Mouse (Mus musculus): Measurements from ENCODE around the gene Ryk. TPM values are rescaled to one million over a fixed set of nuclear protein-coding genes. Genes with fewer than 3 reads are reported as not detected.

Gene Ryk
- polyA plus RNA-seq, 1 experiment from 2014 or later, result 17.0 TPM

DNA sequence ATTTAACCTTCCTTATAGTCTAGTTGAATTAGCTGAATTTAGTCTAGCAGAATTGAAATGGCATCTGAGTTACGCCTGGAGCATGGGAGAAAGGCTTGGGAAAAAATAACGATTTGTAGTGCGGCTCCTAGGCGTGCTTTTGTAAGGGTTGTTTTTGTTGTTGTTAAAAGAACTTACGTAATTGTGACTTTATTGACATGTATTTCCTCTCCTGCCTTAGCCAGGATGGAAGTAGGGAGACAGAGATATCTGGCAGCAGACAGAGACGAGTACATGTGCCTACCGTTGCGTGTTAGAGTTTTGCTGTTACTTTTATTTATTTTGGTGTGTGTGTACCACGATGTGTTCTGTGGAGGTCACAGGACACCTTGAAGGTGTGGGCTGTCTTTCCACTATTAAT is 1.6 kb downstream of the Ryk start:
- 69% methylated on average over 9 of the region's 9 CpGs for WGBS
- Histone ChIP-seq H3K4me1 (peaks cover 36% of the 10 kb centered on the region), H3K27ac (replicated peaks) (no peak overlapping the region), H3K4me3 (peak overlapping the region; percentile 96), H3K9ac (replicated peaks) (peak overlapping the region; percentile 96), H3K36me3 (no peaks in the 10 kb centered on the region), H3K4me2 (replicated peaks) (peak overlapping the region; percentile 82), H3K9me3 (no peaks in the 10 kb centered on the region), H3K27me3 (no peaks in the 10 kb centered on the region)
- no peak for ATAC-seq (ENCODE audit: low FRiP score, low read depth)

DNA sequence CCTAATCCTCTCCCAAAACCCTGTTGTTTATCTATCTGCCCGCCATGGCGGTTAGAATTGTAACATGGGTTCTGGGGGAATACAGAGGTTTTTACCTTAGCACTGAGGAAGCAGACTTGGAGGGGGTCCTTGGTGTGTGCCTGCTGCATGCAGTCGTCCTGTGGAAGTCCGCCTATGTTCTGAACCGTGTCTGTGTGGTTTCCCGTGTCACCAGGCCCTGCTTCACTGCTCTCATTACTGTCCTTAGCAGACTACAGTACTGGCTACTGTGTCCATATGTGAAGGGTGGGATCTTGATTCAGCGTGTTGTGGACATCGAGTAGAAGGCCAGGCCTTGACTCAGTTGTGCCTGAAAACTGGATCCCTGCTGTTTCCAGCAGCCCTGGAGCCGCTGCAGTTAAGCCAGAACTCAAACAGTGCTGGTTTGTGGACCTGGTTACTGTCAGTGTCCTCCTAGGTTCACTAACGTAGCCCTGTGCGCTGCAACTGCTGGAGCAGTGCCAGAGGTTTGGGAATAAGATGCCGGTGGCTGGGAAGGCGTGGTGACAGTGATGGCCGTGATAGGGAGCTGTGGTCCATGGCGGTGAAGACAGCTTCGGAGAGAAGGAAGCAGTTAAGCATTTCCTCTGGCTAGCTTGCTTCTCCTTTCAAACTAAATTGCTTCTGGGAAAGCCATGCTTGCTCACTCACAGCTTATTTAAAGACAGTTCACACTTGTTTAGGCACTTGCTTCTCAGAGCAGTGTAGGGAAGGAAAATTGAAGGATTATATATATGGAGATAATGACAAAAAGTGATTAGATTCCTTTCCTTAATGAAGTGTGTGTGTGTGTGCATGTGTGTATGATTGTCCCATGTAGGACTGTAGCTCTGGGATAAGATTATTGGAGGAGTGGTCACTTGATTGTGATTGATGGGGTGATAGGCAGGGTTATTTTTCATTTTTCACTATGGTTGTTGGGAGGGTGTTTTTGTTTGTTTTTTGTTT is 6.4 kb downstream of the Ryk start:
- Histone ChIP-seq H3K27ac (replicated peaks) (no peak overlapping the region), H3K9me3 (no peaks in the 10 kb centered on the region), H3K4me3 (no peak overlapping the region), H3K4me2 (replicated peaks) (0 out of 2 replicates have a peak overlapping the region, but pooled peaks have one; percentile 4), H3K4me1 (peaks cover 58% of the 10 kb centered on the region), H3K9ac (replicated peaks) (0 out of 2 replicates have a peak overlapping the region, but pooled peaks have one; percentile 6), H3K36me3 (no peaks in the 10 kb centered on the region), H3K27me3 (no peaks in the 10 kb centered on the region)
- no peak for ATAC-seq (ENCODE audit: low FRiP score, low read depth)
- WGBS, result 32% methylated on average over 16 of the region's 16 CpGs

DNA sequence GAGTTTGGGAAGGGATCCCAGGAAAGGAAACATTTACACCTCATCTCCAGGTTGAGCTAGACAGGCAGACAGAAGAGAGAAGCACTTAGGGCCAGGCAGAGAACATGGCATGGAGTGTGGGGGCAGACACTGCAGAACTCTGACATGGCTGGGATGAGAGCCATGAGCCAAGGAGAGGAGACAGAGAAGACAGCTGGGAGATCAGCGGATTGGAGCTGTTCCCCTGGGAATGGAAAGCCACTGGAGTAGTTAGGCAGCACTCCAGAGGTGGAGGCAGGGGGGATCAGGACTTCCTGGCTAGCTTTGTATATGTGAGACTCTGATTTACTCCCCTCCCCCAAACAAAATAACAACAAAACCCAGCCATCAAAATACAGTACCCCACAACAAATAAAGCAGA is 7.1 kb downstream of the Ryk start:
- Histone ChIP-seq H3K27ac (replicated peaks) (no peak overlapping the region), H3K27me3 (no peaks in the 10 kb centered on the region), H3K4me1 (peaks cover 55% of the 10 kb centered on the region), H3K4me2 (replicated peaks) (no peak overlapping the region), H3K36me3 (no peaks in the 10 kb centered on the region), H3K9me3 (no peaks in the 10 kb centered on the region), H3K9ac (replicated peaks) (no peak overlapping the region), H3K4me3 (no peak overlapping the region)
- ATAC-seq (ENCODE audit: low FRiP score, low read depth), result no peak
- WGBS, result 42% methylated on average over 1 of the region's 1 CpGs

DNA sequence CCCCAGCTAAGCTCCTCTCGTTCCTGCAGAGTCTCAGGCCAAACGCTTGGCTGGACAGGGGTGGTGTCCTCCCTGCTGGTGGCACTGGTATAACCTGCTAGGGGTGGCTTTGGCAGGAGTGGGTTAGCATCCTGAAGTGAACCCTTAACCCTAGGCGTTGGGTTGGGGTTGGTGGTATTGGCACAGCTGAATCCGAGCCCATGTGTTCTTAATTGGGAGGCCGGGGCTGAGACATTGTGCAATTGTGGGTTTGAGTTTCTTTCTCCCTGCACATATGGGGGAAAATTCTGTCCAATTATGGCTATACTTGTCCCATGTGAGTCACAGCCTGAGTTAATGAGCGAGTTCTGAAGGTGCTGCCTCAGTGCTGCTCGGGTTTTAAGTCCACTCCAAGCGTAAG is 7.8 kb downstream of the Ryk start:
- Histone ChIP-seq H3K9me3 (no peaks in the 10 kb centered on the region), H3K9ac (replicated peaks) (no peak overlapping the region), H3K27ac (replicated peaks) (no peak overlapping the region), H3K4me1 (peaks cover 54% of the 10 kb centered on the region), H3K36me3 (no peaks in the 10 kb centered on the region), H3K4me3 (no peak overlapping the region), H3K27me3 (no peaks in the 10 kb centered on the region), H3K4me2 (replicated peaks) (no peak overlapping the region)
- 59% methylated on average over 8 of the region's 8 CpGs for WGBS
- ATAC-seq (ENCODE audit: low FRiP score, low read depth), result no peak

DNA sequence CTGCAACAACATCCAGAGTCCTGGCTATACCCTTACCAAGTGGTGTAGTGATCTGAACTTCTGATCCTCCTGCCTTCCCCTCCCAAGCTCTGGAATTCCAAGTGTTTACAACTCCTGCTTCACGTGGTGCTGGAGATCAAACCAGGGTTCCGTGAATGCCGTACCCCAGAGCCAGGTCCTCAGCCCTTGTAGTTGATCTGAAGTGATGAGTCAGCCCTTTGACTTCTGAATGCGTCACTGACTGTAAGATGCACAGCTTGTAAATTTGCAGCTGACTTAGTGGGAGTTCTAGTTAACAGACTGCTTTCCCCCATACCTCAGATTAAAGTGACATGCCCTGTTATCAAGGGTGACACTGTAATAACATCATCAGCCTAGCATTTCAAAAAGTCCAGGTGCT is 8.9 kb downstream of the Ryk start:
- no peaks in the 10 kb centered on the region for H3K27me3 ChIP-seq
- ATAC-seq (ENCODE audit: low FRiP score, low read depth), result no peak
- H3K27ac ChIP-seq (replicated peaks), result no peak overlapping the region
- 50% methylated on average over 4 of the region's 4 CpGs for WGBS
- no peaks in the 10 kb centered on the region for H3K36me3 ChIP-seq
- H3K4me2 ChIP-seq (replicated peaks), result no peak overlapping the region
- no peak overlapping the region for H3K4me3 ChIP-seq
- no peak overlapping the region for H3K9ac ChIP-seq (replicated peaks)
- no peaks in the 10 kb centered on the region for H3K9me3 ChIP-seq
- H3K4me1 ChIP-seq, result peaks cover 63% of the 10 kb centered on the region

DNA sequence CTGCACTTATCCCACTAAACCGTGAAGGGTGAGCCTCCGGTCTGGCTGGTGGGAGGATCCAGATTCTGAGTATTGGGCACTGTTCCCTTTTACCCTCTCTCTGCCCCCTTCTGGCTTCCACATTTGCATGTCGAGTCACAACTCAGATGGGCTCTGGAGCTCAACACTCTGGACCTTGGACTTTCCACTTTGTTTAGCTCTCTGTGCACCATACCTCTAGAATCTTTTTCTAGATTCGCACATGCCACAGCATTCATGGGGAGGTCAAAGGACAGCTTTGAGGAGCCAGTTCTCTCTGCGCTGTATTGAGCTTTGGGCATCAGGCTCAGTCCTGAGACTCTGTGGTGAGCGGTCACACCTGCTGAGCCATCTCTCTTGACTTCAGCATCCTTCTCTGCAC is 11.1 kb downstream of the Ryk start:
- Histone ChIP-seq H3K27ac (replicated peaks) (no peak overlapping the region), H3K4me3 (no peak overlapping the region), H3K9me3 (no peaks in the 10 kb centered on the region), H3K27me3 (no peaks in the 10 kb centered on the region), H3K9ac (replicated peaks) (no peak overlapping the region), H3K4me1 (peaks cover 52% of the 10 kb centered on the region), H3K4me2 (replicated peaks) (no peak overlapping the region), H3K36me3 (no peaks in the 10 kb centered on the region)
- ATAC-seq (ENCODE audit: low FRiP score, low read depth), result no peak
- WGBS, result 82% methylated on average over 6 of the region's 6 CpGs

DNA sequence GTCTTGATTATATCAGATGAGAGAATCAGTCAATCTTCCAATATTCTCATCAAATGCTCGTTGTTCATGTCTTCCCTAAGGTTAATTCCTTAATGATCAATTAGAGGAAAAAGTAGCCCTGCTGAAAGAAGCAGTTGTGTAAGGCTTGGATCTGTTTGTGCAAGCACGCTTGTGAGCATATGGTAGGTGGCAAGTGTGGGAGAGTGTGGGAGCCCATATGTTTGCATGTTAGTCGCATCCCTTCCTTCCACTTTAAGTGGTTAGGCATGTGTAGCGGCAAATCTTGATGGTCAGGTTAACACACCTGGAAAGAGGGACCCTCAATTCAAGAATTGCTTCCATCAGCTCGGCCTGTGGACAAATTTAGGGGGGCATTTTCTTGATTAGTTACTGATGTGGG is 11.6 kb downstream of the Ryk start:
- Histone ChIP-seq H3K4me1 (peaks cover 47% of the 10 kb centered on the region), H3K9me3 (no peaks in the 10 kb centered on the region), H3K9ac (replicated peaks) (no peak overlapping the region), H3K4me2 (replicated peaks) (no peak overlapping the region), H3K36me3 (no peaks in the 10 kb centered on the region), H3K4me3 (no peak overlapping the region), H3K27me3 (no peaks in the 10 kb centered on the region), H3K27ac (replicated peaks) (no peak overlapping the region)
- WGBS, result 95% methylated on average over 5 of the region's 5 CpGs
- ATAC-seq (ENCODE audit: low FRiP score, low read depth), result no peak

DNA sequence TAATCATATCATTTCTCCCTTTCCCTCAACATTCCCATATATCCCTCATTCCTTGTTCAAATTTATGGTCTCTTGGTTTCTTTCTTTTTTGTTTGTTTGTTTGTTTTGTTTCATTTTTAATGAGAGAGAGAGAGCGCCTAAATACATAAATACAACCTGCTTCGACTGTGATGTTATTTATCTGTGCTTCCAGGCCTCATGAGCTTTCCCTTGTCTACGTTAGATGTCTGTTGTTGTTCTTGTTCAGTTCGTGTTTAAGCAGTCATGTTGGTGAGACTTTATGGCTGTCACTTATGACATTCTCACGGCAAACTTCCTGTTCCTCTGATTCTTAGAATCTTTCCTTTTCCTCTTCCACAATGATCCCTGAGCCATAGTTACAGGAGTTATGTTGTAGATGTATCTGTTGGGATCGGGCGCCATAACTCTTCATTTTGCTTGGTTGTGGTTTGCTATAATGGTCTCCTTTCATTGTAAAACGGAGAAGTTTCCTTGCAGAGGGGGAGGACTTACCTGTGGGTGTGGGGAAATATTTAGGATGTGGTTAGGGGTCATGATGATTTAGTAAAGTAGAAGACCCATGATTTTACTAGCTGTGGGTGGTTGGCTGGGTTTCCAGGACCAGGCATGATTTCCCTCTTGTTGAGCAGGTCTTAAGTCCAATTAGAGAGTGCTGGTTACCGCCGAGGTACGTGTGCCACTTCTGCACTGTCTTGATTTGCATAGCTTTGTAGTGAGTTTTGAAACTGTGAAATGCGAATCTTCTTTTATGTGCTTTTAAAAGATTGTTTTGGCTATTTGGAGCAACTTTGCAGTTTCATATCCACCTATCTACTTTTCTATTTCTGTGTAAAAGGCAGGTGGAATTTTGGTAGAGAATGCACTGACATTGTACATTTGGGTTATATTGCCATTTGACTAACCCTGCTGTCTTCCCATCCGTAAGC is 17.6 kb downstream of the Ryk start:
- 92% methylated on average over 13 of the region's 13 CpGs for WGBS
- H3K27ac ChIP-seq (replicated peaks), result no peak overlapping the region
- ATAC-seq (ENCODE audit: low FRiP score, low read depth), result no peak

DNA sequence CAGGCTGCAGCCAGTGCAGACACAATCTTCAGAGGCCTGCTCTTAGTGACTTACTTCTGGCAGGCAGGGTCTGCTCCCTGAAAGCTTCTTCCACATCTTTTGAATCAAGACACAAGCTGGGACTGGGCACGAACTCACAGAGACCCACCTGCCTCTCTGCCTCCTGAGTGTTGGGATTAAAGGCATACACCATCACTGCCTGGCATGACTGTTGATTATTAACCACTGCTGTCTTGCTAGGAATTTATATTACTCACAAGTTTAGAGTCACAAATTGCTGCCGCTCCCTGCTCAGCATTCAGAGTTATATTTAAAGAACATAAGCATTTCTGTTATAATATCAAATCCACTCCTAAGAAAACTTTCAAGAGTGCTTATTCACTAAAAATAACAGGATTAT is 23.1 kb downstream of the Ryk start:
- no peak overlapping the region for H3K9ac ChIP-seq (replicated peaks)
- no peak for ATAC-seq (ENCODE audit: low FRiP score, low read depth)
- WGBS, result 93% methylated on average over 2 of the region's 2 CpGs

More for the DNA sequence above, 17.6 kb downstream of the Ryk start:
- Histone ChIP-seq H3K4me2 (replicated peaks) (no peak overlapping the region), H3K36me3 (0 out of 2 replicates have a peak, but pooled peaks cover 5% of the 10 kb centered on the region), H3K9ac (replicated peaks) (no peak overlapping the region), H3K9me3 (no peaks in the 10 kb centered on the region), H3K27me3 (no peaks in the 10 kb centered on the region), H3K4me3 (no peak overlapping the region), H3K4me1 (peaks cover 12% of the 10 kb centered on the region)

DNA sequence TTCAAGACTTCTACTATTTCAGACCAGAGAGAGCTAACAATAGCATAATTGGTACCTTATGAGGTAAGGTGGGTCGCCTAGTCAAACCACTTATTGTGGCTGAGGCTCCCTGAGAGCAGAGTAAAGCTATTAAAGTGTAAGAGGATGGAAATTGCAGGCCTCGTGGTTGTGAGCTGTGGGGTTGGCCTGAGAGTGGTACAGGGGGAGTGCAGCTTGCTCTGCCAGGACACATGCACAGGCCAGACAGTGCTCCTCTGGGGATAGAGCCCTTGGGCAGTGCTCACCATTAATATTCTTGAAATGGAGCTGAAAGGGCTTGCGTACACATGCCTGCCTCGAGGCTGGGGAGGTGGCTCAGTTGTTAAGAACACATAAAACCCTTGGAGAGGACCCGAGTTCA is 23.6 kb downstream of the Ryk start:
- 79% methylated on average over 5 of the region's 5 CpGs for WGBS
- ATAC-seq (ENCODE audit: low FRiP score, low read depth), result no peak
- no peaks in the 10 kb centered on the region for H3K27me3 ChIP-seq

More for the DNA sequence above, 23.1 kb downstream of the Ryk start:
- no peak overlapping the region for H3K4me3 ChIP-seq
- H3K4me1 ChIP-seq, result 0 out of 2 replicates have a peak, but pooled peaks cover 8% of the 10 kb centered on the region
- no peaks in the 10 kb centered on the region for H3K27me3 ChIP-seq
- H3K36me3 ChIP-seq, result 0 out of 2 replicates have a peak, but pooled peaks cover 5% of the 10 kb centered on the region
- H3K27ac ChIP-seq (replicated peaks), result no peak overlapping the region
- 0 out of 2 replicates have a peak, but pooled peaks cover 2% of the 10 kb centered on the region for H3K9me3 ChIP-seq
- H3K4me2 ChIP-seq (replicated peaks), result no peak overlapping the region

DNA sequence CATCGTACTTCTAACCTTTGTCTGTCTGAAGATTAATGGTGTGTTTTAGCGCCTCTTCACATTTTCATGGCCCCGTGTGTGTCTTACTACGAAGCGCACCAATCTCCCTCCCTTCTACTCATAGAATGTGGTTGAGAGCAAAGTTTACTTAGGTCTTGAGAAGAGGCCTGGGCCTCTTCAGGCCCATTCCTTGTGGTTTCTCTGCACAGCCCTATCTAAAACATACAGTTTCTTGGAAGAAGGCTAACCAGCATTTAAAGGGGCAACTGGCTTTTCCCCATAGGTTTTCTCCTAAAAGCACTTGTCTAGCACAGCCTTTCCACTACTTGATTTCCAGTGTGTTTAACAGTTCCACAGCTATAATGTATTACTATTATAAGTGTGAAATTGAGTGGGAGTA is 24.7 kb downstream of the Ryk start:
- ATAC-seq (ENCODE audit: low FRiP score, low read depth), result no peak
- WGBS, result 94% methylated on average over 5 of the region's 5 CpGs

More for the DNA sequence above, 23.6 kb downstream of the Ryk start:
- no peak overlapping the region for H3K27ac ChIP-seq (replicated peaks)
- no peak overlapping the region for H3K4me2 ChIP-seq (replicated peaks)
- H3K9me3 ChIP-seq, result 0 out of 2 replicates have a peak, but pooled peaks cover 2% of the 10 kb centered on the region
- H3K4me3 ChIP-seq, result no peak overlapping the region
- peaks cover 9% of the 10 kb centered on the region; the same call in 1 of the 2 replicates for H3K4me1 ChIP-seq
- H3K9ac ChIP-seq (replicated peaks), result no peak overlapping the region
- H3K36me3 ChIP-seq, result 0 out of 2 replicates have a peak, but pooled peaks cover 5% of the 10 kb centered on the region

More for the DNA sequence above, 24.7 kb downstream of the Ryk start:
- H3K36me3 ChIP-seq, result 0 out of 2 replicates have a peak, but pooled peaks cover 5% of the 10 kb centered on the region
- H3K9me3 ChIP-seq, result 0 out of 2 replicates have a peak, but pooled peaks cover 2% of the 10 kb centered on the region
- H3K27ac ChIP-seq (replicated peaks), result no peak overlapping the region
- H3K4me1 ChIP-seq, result peaks cover 20% of the 10 kb centered on the region
- no peak overlapping the region for H3K4me2 ChIP-seq (replicated peaks)
- no peak overlapping the region for H3K4me3 ChIP-seq
- no peak overlapping the region for H3K9ac ChIP-seq (replicated peaks)
- no peaks in the 10 kb centered on the region for H3K27me3 ChIP-seq

Data from midbrain, embryonic 12.5 days (tissue).